ENCODE assay signal across 9 mouse cellular contexts in genomic region chr10:39733101-39733399, GRCm38 (mm10). TPM values are rescaled to one million over a fixed set of nuclear protein-coding genes. Genes with fewer than 3 reads are reported as not detected.
A peak's percentile ranks its signal among the peaks of the same experiment; 100 is the strongest.
DNase-seq lines count a peak whose midpoint lies in the region; ATAC-seq and TF ChIP-seq lines count a peak whose summit lies in the region.
"Had no signal": no experiment of that assay in that cellular context is flagged by ENCODE, and none has a peak within 500 bp of the region (broad histone marks: within the 10 kb centered on the region; RNA-seq: fewer than 3 reads in every experiment).

No protein-coding gene starts in this region.

- H3K4me3 ChIP-seq in erythroblast, embryonic 14.5 days (replicated peaks): peak overlapping the region; percentile 97
- H3K4me3 ChIP-seq in spleen, adult 2 months (ENCODE audit: extremely low read depth, insufficient read depth, insufficient read length): peak overlapping the region; percentile 100
- peak overlapping the region; percentile 88 for H3K4me3 ChIP-seq in hindbrain, embryonic 11.5 days (ENCODE audit: low read depth, low read length)
- peak overlapping the region; percentile 93 for H3K4me3 ChIP-seq in liver, embryonic 13.5 days (replicated peaks)

- no peaks in the 10 kb centered on the region for H3K36me3 ChIP-seq in erythroblast, embryonic 14.5 days (ENCODE audit: control insufficient read depth)
- H3K36me3 ChIP-seq in spleen, adult 2 months (ENCODE audit: control insufficient read depth, insufficient read depth, low read length): no peaks in the 10 kb centered on the region
- no peaks in the 10 kb centered on the region for H3K36me3 ChIP-seq in hindbrain, embryonic 11.5 days (ENCODE audit: control insufficient read depth, insufficient read depth, low read length)
- H3K36me3 ChIP-seq in liver, embryonic 13.5 days: no peaks in the 10 kb centered on the region

- H3K27me3 ChIP-seq in erythroblast, embryonic 14.5 days (ENCODE audit: control insufficient read depth): no peaks in the 10 kb centered on the region
- no peaks in the 10 kb centered on the region for H3K27me3 ChIP-seq in spleen, adult 2 months (ENCODE audit: control insufficient read depth, insufficient read depth, low read length)
- no peaks in the 10 kb centered on the region for H3K27me3 ChIP-seq in hindbrain, embryonic 11.5 days (ENCODE audit: control insufficient read depth, insufficient read depth, low read length)
- H3K27me3 ChIP-seq in liver, embryonic 13.5 days: no peaks in the 10 kb centered on the region
- H3K27me3 ChIP-seq: Patski had no signal

- H3K9ac ChIP-seq in hindbrain, embryonic 11.5 days (ENCODE audit: low read depth, low read length): peak overlapping the region; percentile 95
- H3K9ac ChIP-seq in liver, embryonic 13.5 days: peak overlapping the region; percentile 96

- no peak for TF ChIP-seq POLR2A in spleen, adult 2 months (IDR thresholded peaks at IDR 0.05; ENCODE audit: low read depth, low read length)

- DNase-seq in spleen, adult 2 months (ENCODE audit: low read depth in 1 of 2, low spot score in 2 of 2): no peak
- DNase-seq in spleen, postnatal 4 days (ENCODE audit: low spot score in 2 of 2): no peak
- peak; percentile 79 for DNase-seq in hindbrain, embryonic 11.5 days (ENCODE audit: low spot score)
- no peak for DNase-seq in liver, embryonic 13.5 days
- no peak for DNase-seq in urinary bladder, postnatal 10 days (ENCODE audit: low spot score)
- no peak for DNase-seq in embryo, embryonic 11 days

- no peaks in the 10 kb centered on the region for H3K9me3 ChIP-seq in erythroblast, embryonic 14.5 days (ENCODE audit: control insufficient read depth, low read length)
- no peaks in the 10 kb centered on the region for H3K9me3 ChIP-seq in hindbrain, embryonic 11.5 days (ENCODE audit: control insufficient read depth, low read length)
- H3K9me3 ChIP-seq in liver, embryonic 13.5 days (replicated peaks): no peaks in the 10 kb centered on the region

- no peak for ATAC-seq in erythroblast, adult 5-6 weeks (replicated peaks; ENCODE audit: low FRiP score, poor library complexity, severe bottlenecking)
- no peak for ATAC-seq in hindbrain, embryonic 11.5 days (ENCODE audit: low FRiP score)
- no peak for ATAC-seq in liver, embryonic 13.5 days (ENCODE audit: low read depth)

- TF ChIP-seq CTCF in spleen, adult 2 months (IDR thresholded peaks at IDR 0.05; ENCODE audit: extremely low read depth, insufficient read depth, insufficient read length, insufficient replicate concordance): no peak

- H3K4me1 ChIP-seq in erythroblast, embryonic 14.5 days (ENCODE audit: control insufficient read depth): peaks cover 33% of the 10 kb centered on the region
- H3K4me1 ChIP-seq in spleen, adult 2 months (ENCODE audit: control insufficient read depth, insufficient read depth, insufficient read length): peaks cover 2% of the 10 kb centered on the region; the same call in 1 of the 2 replicates
- H3K4me1 ChIP-seq in hindbrain, embryonic 11.5 days (replicated peaks; ENCODE audit: control insufficient read depth, insufficient read depth, low read length): no peaks in the 10 kb centered on the region
- peaks cover 28% of the 10 kb centered on the region for H3K4me1 ChIP-seq in liver, embryonic 13.5 days (replicated peaks)

- peak overlapping the region; percentile 100 for H3K27ac ChIP-seq in spleen, adult 2 months (ENCODE audit: insufficient read depth, low read length)
- peak overlapping the region; percentile 99 for H3K27ac ChIP-seq in hindbrain, embryonic 11.5 days (ENCODE audit: low read depth, low read length)
- H3K27ac ChIP-seq in liver, embryonic 13.5 days: peak overlapping the region; percentile 96

- 0% methylated on average over 9 of the region's 9 CpGs for WGBS in spleen, adult 2 months
- WGBS in hindbrain, embryonic 11.5 days: under 1% methylated on average over 9 of the region's 9 CpGs
- WGBS in liver, embryonic 13.5 days (ENCODE audit: insufficient replicate concordance): under 1% methylated on average over 9 of the region's 9 CpGs

- H3K4me2 ChIP-seq in hindbrain, embryonic 11.5 days (replicated peaks; ENCODE audit: low read depth, low read length): peak overlapping the region; percentile 55
- H3K4me2 ChIP-seq in liver, embryonic 13.5 days: peak overlapping the region; percentile 96

RNA-seq across cellular contexts. Expression of gene Rev3l, which starts 1.1 kb away (rescaled TPM):
- polyA plus RNA-seq in erythroblast, embryonic 14.5 days (2012): 0.11 and 0.12 TPM in 2 replicates
- total RNA-seq in erythroblast, adult 5-6 weeks (2015; ENCODE audit: low replicate concordance): 22.2 and 22.5 TPM in 2 replicates
- 19.7 and 23.4 TPM in 2 replicates for total RNA-seq in erythroblast, adult 5-6 weeks (2017; ENCODE audit: low replicate concordance)
- 7.7 and 8.4 TPM in 2 replicates for polyA plus RNA-seq in spleen, adult 2 months (2012; rRNA removed)
- polyA plus RNA-seq in hindbrain, embryonic 11.5 days (2014; fragmentation: Nextera tagmentation; extraction: Ambion mirVana): 17.2 and 23.7 TPM in 2 replicates
- polyA plus RNA-seq in liver, embryonic 13.5 days (2015; fragmentation: Nextera tagmentation; extraction: Ambion mirVana): 3.1 TPM in 2 replicates
